Mouse (Mus musculus) lung, embryonic 14.5 days (tissue): ENCODE measurements around the gene Arhgap25. TPM values are rescaled to one million over a fixed set of nuclear protein-coding genes. Genes with fewer than 3 reads are reported as not detected.

Experiments
- ATAC-seq: fragments of 200-750 bp; cut with Nextera tagmentation; 2 replicates; pipeline ENCODE4 v1.8.0; 2017; ENCODE audit warnings: mild to moderate bottlenecking, moderate TSS enrichment, moderate library complexity; ENCODE audit not compliant: insufficient read depth
- DNase-seq: peaks from one replicate; pipeline ENCODE4 v3.0.0-alpha.2; 2015
- H3K27ac ChIP-seq: fragments of 300-500 bp; sonication (generic); 2 replicates; pipeline ENCODE4 v1.5.1; 2014; ENCODE audit warnings: low read depth, mild to moderate bottlenecking, moderate library complexity
- H3K27me3 ChIP-seq: fragments of 300-500 bp; sonication (generic); 2 replicates; pipeline ENCODE4 v1.6.1; 2014; ENCODE audit warnings: low read length, control low read depth; ENCODE audit not compliant: insufficient read depth
- H3K36me3 ChIP-seq: fragments of 300-500 bp; sonication (generic); 2 replicates; pipeline ENCODE4 v1.6.1; 2014; ENCODE audit warnings: control low read depth; ENCODE audit not compliant: insufficient read depth
- H3K4me1 ChIP-seq: fragments of 300-500 bp; sonication (generic); 2 replicates; pipeline ENCODE4 v1.6.1; 2014; ENCODE audit warnings: antibody characterized with exemption, control low read depth; ENCODE audit not compliant: insufficient read depth
- H3K4me2 ChIP-seq: fragments of 300-500 bp; sonication (generic); 2 replicates; pipeline ENCODE4 v1.6.1; 2014; ENCODE audit warnings: mild to moderate bottlenecking
- H3K4me3 ChIP-seq: fragments of 300-500 bp; sonication (generic); 2 replicates; pipeline ENCODE4 v1.5.1; 2014; ENCODE audit warnings: low read depth, low read length
- H3K9ac ChIP-seq: fragments of 300-500 bp; sonication (generic); 2 replicates; pipeline ENCODE4 v1.6.1; 2014
- H3K9me3 ChIP-seq: fragments of 300-500 bp; sonication (generic); 2 replicates; pipeline ENCODE4 v1.6.1; 2016; ENCODE audit warnings: low read depth, low read length, control low read depth
- CTCF ChIP-seq: IDR thresholded peaks from 2 replicates; pipeline ENCODE4 v1.5.1; 2016; ENCODE audit warnings: antibody characterized with exemption, low read depth
- WGBS: fragments of 180-500 bp; shearing (Covaris S2); extraction: QIAGEN DNeasy Blood & Tissue Kit; methylation state at CpG from one replicate; pipeline ENCODE4 v1.1.7; 2014; 5-methylcytosine and 5-hydroxymethylcytosine counted together
- polyA plus RNA-seq: library from polyadenylated mRNA; unstranded; fragments of >200 nt; fragmentation: Nextera tagmentation; extraction: Ambion mirVana; gene quantifications from 2 replicates; pipeline ENCODE4 v1.2.1, GENCODE M21; 2014

The Arhgap25 gene
- polyA plus RNA-seq, 1 experiment from 2014 or later: 8.2 TPM

- peak; percentile 25 for TF ChIP-seq CTCF
- peak; percentile 64 for DNase-seq
- Histone ChIP-seq H3K9me3 (no peaks in the 10 kb centered on the region), H3K27ac (no peak overlapping the region), H3K27me3 (no peaks in the 10 kb centered on the region), H3K4me3 (no peak overlapping the region), H3K4me1 (no peaks in the 10 kb centered on the region; the same call in 1 of the 2 replicates), H3K36me3 (no peaks in the 10 kb centered on the region), H3K4me2 (no peak overlapping the region), H3K9ac (no peak overlapping the region)
- ATAC-seq: peak; percentile 82
- 41% methylated on average over 9 of the region's 9 CpGs for WGBS
Measured at GRCm38 (mm10) chr6:87567686-87568593, 34.9 kb upstream of the Arhgap25 start.

GRCm38 (mm10) chr6:87565166-87565565, 32.1 kb upstream of the Arhgap25 start:
- Histone ChIP-seq H3K27me3 (no peaks in the 10 kb centered on the region), H3K27ac (no peak overlapping the region), H3K9me3 (no peaks in the 10 kb centered on the region), H3K4me3 (no peak overlapping the region), H3K36me3 (no peaks in the 10 kb centered on the region), H3K9ac (no peak overlapping the region), H3K4me1 (no peaks in the 10 kb centered on the region; the same call in 1 of the 2 replicates), H3K4me2 (no peak overlapping the region)
- TF ChIP-seq CTCF: no peak
- DNase-seq (peak; percentile 35), ATAC-seq (no peak)
- WGBS: 69% methylated on average over 5 of the region's 5 CpGs

GRCm38 (mm10) chr6:87564356-87564755, 31.3 kb upstream of the Arhgap25 start:
- no peaks in the 10 kb centered on the region for H3K27me3 ChIP-seq
- no peak for DNase-seq
- H3K4me3 ChIP-seq: no peak overlapping the region
- no peak overlapping the region for H3K9ac ChIP-seq
- H3K27ac ChIP-seq: no peak overlapping the region
- no peaks in the 10 kb centered on the region for H3K9me3 ChIP-seq
- no peaks in the 10 kb centered on the region for H3K36me3 ChIP-seq
- 84% methylated on average over 4 of the region's 4 CpGs for WGBS
- no peaks in the 10 kb centered on the region; the same call in 1 of the 2 replicates for H3K4me1 ChIP-seq
- no peak for ATAC-seq
- TF ChIP-seq CTCF: no peak
- no peak overlapping the region for H3K4me2 ChIP-seq

DNA sequence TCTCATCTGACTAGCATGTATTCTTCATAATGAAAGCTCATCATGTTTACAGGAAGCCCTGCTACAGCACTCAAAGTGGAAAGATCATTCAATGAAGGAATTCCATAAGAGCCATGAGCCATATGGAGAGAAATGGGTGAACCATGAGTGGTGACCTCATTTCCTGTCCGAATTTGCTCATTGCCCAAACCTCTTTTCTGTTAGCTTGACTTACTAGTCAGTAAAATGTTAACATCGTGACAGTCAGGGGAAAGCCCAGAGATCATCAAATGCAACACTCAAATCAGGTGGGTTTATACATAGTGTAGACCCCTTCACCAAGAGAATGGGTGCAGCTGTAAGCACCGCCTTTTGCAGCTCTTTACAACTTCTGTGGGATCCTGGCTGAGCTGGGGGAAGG, 20.7 kb upstream of the Arhgap25 start:
- Histone ChIP-seq H3K4me1 (no peaks in the 10 kb centered on the region), H3K36me3 (no peaks in the 10 kb centered on the region), H3K9ac (no peak overlapping the region), H3K4me2 (no peak overlapping the region), H3K27ac (no peak overlapping the region), H3K9me3 (no peaks in the 10 kb centered on the region), H3K4me3 (no peak overlapping the region), H3K27me3 (no peaks in the 10 kb centered on the region)
- no peak for ATAC-seq
- DNase-seq: no peak
- no peak for TF ChIP-seq CTCF
- WGBS: 80% methylated on average over 3 of the region's 3 CpGs

- ATAC-seq: no peak
- peak; percentile 59 for TF ChIP-seq CTCF
- peak; percentile 69 for DNase-seq
Measured at GRCm38 (mm10) chr6:87552054-87552807, 19.2 kb upstream of the Arhgap25 start.

DNA sequence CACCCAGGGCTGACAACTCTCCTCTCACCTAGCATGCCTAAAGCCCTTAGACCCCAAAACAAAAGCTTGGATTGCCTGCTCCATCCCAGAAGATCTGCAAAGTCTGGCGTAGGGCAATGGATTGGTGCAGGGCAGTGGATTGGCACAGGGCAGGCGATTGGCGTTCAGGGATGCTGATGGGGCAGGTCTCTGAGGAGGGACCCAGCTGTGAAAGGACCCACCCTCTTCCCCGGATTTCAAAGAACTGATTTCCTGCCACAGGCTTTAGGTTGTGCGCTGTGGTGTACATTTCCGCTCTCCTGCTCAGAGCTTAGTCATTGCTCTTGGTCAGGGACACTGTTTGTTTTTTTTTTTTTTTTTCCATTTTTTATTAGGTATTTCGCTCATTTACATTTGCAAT, 14.8 kb upstream of the Arhgap25 start:
- no peak for DNase-seq
- Histone ChIP-seq H3K27me3 (no peaks in the 10 kb centered on the region), H3K4me2 (no peak overlapping the region), H3K36me3 (no peaks in the 10 kb centered on the region), H3K4me3 (no peak overlapping the region), H3K9ac (no peak overlapping the region), H3K27ac (no peak overlapping the region), H3K4me1 (no peaks in the 10 kb centered on the region), H3K9me3 (peaks cover 2% of the 10 kb centered on the region; the same call in 1 of the 2 replicates)
- ATAC-seq: no peak
- TF ChIP-seq CTCF: no peak
- 80% methylated on average over 7 of the region's 7 CpGs for WGBS

More at GRCm38 (mm10) chr6:87552054-87552807, 19.2 kb upstream of the Arhgap25 start:
- H3K9me3 ChIP-seq: no peaks in the 10 kb centered on the region
- no peak overlapping the region for H3K9ac ChIP-seq
- H3K4me1 ChIP-seq: no peaks in the 10 kb centered on the region
- H3K4me3 ChIP-seq: no peak overlapping the region
- H3K27ac ChIP-seq: no peak overlapping the region
- no peaks in the 10 kb centered on the region for H3K36me3 ChIP-seq
- H3K4me2 ChIP-seq: no peak overlapping the region
- 40% methylated on average over 7 of the region's 7 CpGs for WGBS
- H3K27me3 ChIP-seq: no peaks in the 10 kb centered on the region

DNA sequence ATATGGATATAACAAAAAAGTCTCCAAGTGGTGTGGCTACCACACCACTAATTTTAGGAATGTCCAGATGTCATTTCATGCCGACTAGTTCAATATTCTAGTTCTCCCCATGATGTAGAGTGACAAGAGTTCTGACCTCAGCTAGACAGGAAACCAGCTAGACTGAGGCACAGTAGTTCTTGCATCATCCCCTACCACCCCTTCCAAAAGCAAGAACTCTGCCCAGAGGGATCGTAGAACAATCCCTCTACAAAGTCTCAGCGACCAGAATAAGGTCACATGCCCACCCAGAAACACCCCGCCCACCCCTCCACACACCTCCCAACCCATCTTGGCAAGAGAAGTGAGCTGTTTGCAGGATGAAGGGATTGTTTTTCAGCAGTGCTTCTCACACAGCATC, 14.4 kb upstream of the Arhgap25 start:
- H3K27me3 ChIP-seq: no peaks in the 10 kb centered on the region
- H3K4me1 ChIP-seq: no peaks in the 10 kb centered on the region
- no peak overlapping the region for H3K27ac ChIP-seq
- no peak overlapping the region for H3K4me2 ChIP-seq
- H3K9ac ChIP-seq: no peak overlapping the region
- ATAC-seq (no peak), DNase-seq (no peak)
- no peak for TF ChIP-seq CTCF
- H3K4me3 ChIP-seq: no peak overlapping the region
- no peaks in the 10 kb centered on the region for H3K36me3 ChIP-seq
- H3K9me3 ChIP-seq: peaks cover 2% of the 10 kb centered on the region; the same call in 1 of the 2 replicates
- 79% methylated on average over 4 of the region's 4 CpGs for WGBS
